Mouse (Mus musculus) heart, postnatal 0 days (tissue): ENCODE measurements at regions not wholly inside any gene's neighbourhood (a gene's known extent, or its start where the extent isn't known, plus 50 kb on each side); places are given as distances from the start of the nearest gene placed in this dataset.

Experiments
- CTCF ChIP-seq: IDR thresholded peaks from 2 replicates; pipeline ENCODE4 v1.5.1; 2016; ENCODE audit warnings: antibody characterized with exemption, control low read depth, low read depth
- EP300 ChIP-seq: IDR thresholded peaks from 2 replicates; pipeline ENCODE4 v1.6.1; 2016; ENCODE audit warnings: antibody characterized with exemption, low read depth

GRCm38 (mm10) chr2:137310511-137310910 lies 194.1 kb upstream of the Jag1 start:
- TF ChIP-seq CTCF (no peak), EP300 (no peak)
